Mouse (Mus musculus) MEL (cell line): ENCODE data around the gene Gpr146.

Experiments used
- CTCF ChIP-seq, 3 experiments: IDR thresholded peaks in 2 of 3; conservative IDR thresholded peaks in 1 of 3; 2 replicates each; pipeline ENCODE4 v1.5.1; 2011 to 2012; ENCODE audit warnings: low read length in 3 of 3, low read depth in 2 of 3, mild to moderate bottlenecking in 2 of 3, improper control_type of control experiment in 1 of 3, inconsistent platforms in 1 of 3, mixed read lengths in 1 of 3, moderate library complexity in 1 of 3; ENCODE audit not compliant: control insufficient read depth in 1 of 3, insufficient read depth in 1 of 3, poor library complexity in 1 of 3, severe bottlenecking in 1 of 3
- POLR2A ChIP-seq, 2 experiments: IDR thresholded peaks; 2 replicates each; pipeline ENCODE4 v1.6.1; 2011 to 2012; ENCODE audit warnings: low read length in 2 of 2, mild to moderate bottlenecking in 2 of 2, control low read depth in 1 of 2, improper control_type of control experiment in 1 of 2, low read depth in 1 of 2, moderate library complexity in 1 of 2; ENCODE audit not compliant: control insufficient read depth in 1 of 2, insufficient read depth in 1 of 2, poor library complexity in 1 of 2

GRCm38 (mm10) chr5:139371118-139371517 is 6.4 kb upstream of the Gpr146 start:
- TF ChIP-seq POLR2A (IDR thresholded peaks at IDR 0.05; ENCODE audit: control insufficient read depth in 1 of 2, insufficient read depth in 1 of 2, low read depth in 1 of 2, low read length in 2 of 2, poor library complexity in 1 of 2) = no peak
- no peak for TF ChIP-seq CTCF (IDR thresholded peaks at IDR 0.05 in 2 of 3, conservative IDR thresholded peaks at IDR 0.05 in 1 of 3; ENCODE audit: control insufficient read depth in 1 of 3, insufficient read depth in 1 of 3, low read depth in 2 of 3, low read length in 3 of 3, poor library complexity in 1 of 3, severe bottlenecking in 1 of 3)
